Mouse (Mus musculus): ENCODE measurements around the gene Gabrd.
"Not testable (repeated sequence)": the region's sequence is repeated elsewhere in the genome, so short reads cannot be mapped to it uniquely, and the experiment has no call there.

Gabrd gene

GRCm38 (mm10) chr4:155397511-155398221 lies at the start of gene Gabrd:
Gene Gabrd, minus strand, starts transcription at chr4:155398112.
- DNase-seq (ENCODE audit: low spot score) = peak; percentile 9

DNA sequence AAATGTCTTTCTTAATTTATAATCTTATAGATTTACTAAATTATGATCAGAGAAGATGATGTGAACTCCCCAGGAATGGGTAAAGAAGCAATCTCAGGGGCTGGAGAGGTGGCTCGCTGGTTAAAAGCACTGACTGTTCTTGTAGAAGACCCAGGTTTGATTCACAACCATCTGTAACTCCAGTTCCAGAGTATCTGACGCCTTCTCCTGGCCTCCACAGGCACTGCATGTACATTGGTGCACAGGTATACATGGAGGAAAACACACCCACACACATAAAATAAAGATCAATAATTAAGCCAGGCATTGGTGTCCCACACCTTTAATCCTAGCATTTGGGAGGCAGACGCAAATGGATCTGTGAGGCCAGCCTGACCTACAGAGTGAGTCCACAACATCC lies 44.9 kb upstream of the Gabrd start:
- no peak for DNase-seq (ENCODE audit: low spot score)

- DNase-seq (ENCODE audit: low spot score) = no peak
Observed at GRCm38 (mm10) chr4:155433993-155434392, 36.1 kb upstream of the Gabrd start.

DNA sequence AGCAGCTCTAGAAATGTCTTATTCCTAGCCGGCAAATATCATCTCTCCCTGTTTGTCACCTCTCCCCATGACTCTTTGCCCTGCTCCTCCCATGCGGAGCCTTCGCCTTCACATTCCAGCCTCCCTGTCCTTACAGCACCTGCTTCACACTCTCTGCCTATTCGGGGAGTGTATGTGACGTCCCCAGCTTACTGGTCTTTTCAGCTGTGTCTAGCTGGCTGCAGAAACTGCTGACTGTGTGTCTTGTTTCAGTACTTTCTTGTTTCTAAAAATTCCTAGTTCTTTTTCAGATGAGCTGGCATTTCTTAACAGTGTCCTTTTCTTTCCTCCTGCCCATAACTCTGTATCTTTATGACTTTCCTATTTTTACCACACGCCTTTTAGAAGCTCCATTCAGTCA lies 34.4 kb upstream of the Gabrd start:
- no peak for DNase-seq (ENCODE audit: low spot score)

- no peak for DNase-seq (ENCODE audit: low spot score)
Observed at GRCm38 (mm10) chr4:155429202-155429601, 31.3 kb upstream of the Gabrd start.

GRCm38 (mm10) chr4:155428442-155428841 lies 30.5 kb upstream of the Gabrd start:
- DNase-seq (ENCODE audit: low spot score) = no peak

GRCm38 (mm10) chr4:155426272-155426671 lies 28.4 kb upstream of the Gabrd start:
- no peak for DNase-seq (ENCODE audit: low spot score)

GRCm38 (mm10) chr4:155423988-155424387 lies 26.1 kb upstream of the Gabrd start:
- DNase-seq (ENCODE audit: low spot score) = no peak

- not testable (repeated sequence) for DNase-seq (ENCODE audit: low spot score)
Observed at GRCm38 (mm10) chr4:155421412-155422370, 23.8 kb upstream of the Gabrd start.

GRCm38 (mm10) chr4:155420137-155420536 lies 22.2 kb upstream of the Gabrd start:
- no peak for DNase-seq (ENCODE audit: low spot score)

DNA sequence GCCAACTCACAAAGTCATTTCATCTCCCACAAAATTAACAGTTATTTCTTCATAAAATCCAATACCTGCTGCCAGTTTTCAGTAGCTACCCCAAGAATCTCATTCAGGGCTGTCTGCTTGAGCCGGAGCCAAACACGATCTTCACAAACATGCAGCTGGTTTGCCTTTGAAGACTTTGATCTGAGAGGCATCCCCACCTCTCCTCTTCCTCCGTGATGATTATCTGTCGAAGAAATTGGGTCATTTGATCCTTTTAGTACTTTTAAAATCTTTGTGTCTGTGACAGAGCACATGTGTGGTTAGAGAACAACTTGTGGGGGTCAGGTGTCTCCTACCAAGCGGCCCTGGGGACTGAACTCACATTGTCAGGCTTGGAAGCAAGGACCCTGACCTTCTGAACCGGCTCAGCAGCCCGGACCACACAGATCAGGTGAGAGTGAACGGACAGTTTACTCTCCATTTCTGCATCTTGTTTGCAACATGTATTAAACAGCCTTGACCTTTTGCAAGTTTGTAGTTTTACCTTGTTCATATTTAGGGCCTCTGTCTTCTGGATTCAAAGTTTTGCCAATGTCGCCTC lies 16.8 kb upstream of the Gabrd start:
- no peak for DNase-seq (ENCODE audit: low spot score)

DNA sequence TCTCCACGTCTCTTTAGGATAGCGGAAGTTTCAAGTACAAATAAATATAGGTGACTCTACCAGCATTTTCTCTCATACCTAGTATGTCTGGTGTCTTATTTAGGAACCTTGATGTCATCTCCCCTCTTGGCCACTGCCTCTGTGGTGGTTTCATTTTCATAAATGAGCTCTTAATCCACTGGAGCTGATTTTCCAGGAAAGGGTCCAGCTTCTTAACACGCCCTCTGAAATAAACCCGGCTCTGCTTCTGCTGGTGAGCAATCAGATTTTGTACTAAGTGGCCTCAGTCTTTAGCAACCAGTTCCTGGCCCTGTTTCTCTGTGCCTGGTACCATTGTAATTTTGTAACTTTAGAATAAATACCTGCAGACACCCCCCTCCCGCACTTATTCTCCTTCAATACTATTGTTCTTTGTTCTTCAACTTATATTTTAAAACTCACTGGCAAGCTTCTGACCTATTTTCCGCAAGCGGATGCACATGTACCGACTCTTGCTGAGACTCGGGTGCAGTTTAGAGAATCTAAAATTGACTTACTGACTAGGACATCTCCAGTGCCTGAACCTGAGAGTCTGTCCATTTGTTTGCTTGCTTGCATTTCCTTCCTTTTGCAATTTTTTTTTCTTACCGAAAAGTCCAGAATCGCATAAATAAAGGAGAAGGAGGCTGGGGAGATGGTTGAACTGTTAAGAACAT lies 15.9 kb upstream of the Gabrd start:
- DNase-seq (ENCODE audit: low spot score) = no peak

- no peak for DNase-seq (ENCODE audit: low spot score)
Observed at GRCm38 (mm10) chr4:155412124-155412523, 14.2 kb upstream of the Gabrd start.

DNA sequence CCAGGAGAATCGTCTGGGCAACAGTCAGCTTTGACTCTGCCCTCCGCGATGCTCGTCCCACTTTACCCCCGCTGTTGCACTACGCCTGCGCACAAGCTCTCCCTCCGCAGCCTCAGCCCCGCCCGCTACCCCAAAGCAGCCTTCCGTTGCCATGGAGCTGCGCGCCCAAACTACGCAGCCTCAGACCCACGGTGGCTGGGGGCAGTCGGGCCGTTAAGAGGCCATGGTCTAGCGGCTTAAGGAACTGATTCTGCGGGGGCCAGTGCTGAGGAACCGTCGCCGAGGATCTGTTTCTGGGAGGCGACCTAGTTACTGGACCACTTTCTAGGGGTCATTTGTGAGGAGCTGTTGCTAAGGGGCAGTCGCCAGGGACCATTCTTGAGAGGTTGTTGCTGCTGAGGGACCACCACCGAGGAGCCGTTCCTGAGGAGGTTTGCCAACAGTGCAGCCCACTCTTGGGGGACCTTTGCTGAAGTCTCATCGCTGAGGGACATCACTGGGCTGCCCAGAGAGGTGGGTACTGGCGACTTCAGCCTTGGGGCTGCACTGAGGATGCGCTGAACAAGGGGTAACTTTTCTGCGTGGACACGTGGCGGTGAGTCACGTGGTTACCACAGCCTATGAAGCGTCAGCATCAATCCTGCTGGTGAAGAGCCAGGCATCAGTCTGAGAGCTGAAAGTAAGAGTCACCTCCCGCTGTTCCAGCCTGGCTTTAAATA lies 11.3 kb upstream of the Gabrd start, which contains the start of gene Cfap74:
Gene Cfap74 (plus strand): TSS at position 133 of the 719 bp plus-strand sequence.
- no peak for DNase-seq (ENCODE audit: low spot score)

DNA sequence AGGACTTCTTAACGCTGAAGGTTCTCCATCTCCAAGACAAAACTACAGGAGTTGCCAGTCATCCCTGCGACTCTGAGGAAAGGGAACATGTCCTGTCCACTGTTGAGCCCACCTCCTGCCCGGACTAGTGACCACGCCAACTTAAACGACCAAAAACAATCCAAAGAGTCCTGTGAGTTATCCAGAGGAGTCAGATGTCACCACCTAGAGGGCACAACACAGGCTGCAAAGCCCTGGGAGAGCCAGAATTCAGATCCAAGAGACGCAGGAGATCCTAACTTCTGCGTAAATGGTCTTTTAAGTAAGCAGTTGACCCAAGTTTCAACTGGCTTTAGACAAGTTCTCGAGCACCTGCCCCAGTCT lies 10.8 kb upstream of the Gabrd start:
- DNase-seq (ENCODE audit: low spot score) = no peak

GRCm38 (mm10) chr4:155402489-155402888 lies 4.6 kb upstream of the Gabrd start:
- no peak for DNase-seq (ENCODE audit: low spot score)

- no peak for DNase-seq (ENCODE audit: low spot score)
Observed at GRCm38 (mm10) chr4:155401121-155401520, 3.2 kb upstream of the Gabrd start.

DNA sequence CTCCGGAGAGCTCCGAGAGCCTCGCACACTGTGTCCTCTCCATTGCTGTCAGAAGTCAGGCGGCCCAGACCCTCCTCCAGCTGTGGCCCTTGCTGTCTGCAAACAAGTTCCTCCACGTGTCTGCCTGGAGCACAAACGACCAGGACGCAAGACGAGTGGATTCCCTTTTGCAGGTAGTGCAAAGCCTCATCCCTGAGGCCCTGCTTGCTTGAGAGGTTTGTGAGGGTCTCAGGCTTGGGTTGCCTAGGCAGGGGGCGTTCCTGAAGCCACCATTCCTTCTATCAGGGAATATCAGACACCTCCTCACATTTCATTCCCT lies 269 bp upstream of the Gabrd start:
- no peak for DNase-seq (ENCODE audit: low spot score)

GRCm38 (mm10) chr4:155396751-155397150 lies 1.2 kb downstream of the Gabrd start:
- no peak for DNase-seq (ENCODE audit: low spot score)

GRCm38 (mm10) chr4:155395471-155395870 lies 2.4 kb downstream of the Gabrd start:
- DNase-seq (ENCODE audit: low spot score) = no peak

DNA sequence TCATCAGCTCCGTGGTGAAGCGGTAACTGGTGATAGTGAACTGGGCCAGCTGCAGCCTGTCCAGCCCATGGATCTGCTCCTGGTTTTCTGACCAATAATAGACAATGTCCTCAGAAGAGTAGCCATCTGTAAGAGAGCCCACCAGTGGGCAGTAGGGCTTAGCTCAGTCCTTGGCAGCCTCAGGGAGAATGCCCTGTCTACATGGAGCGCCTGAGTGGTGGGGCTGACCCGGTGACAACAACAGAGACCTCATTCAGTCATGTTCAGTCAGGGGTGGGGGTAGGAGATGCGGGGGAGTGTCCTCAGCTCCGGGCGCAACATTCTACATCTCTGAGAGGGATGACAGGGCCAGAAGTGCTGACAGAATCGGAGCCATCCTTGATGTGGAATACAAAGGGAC lies 10.7 kb downstream of the Gabrd start:
- no peak for DNase-seq (ENCODE audit: low spot score)

- DNase-seq (ENCODE audit: low spot score) = no peak
Observed at GRCm38 (mm10) chr4:155383326-155383725, 14.6 kb downstream of the Gabrd start.

All from c-Kit-positive CD71-positive TER-119-positive erythroid progenitor cells, embryonic 14.5 days (primary cell).